Mouse (Mus musculus) liver, postnatal 0 days (tissue): Measurements from ENCODE around the gene Osbp.

Source experiments
- CTCF ChIP-seq: sonication (generic); IDR thresholded peaks from 2 replicates; pipeline ENCODE4 v1.5.1; 2016; ENCODE audit warnings: antibody characterized with exemption, low read depth
- EP300 ChIP-seq: IDR thresholded peaks from 2 replicates; pipeline ENCODE4 v1.6.1; 2016; ENCODE audit warnings: antibody characterized with exemption, low read depth, mild to moderate bottlenecking

- TF ChIP-seq CTCF, result no peak
- TF ChIP-seq EP300, result 0 out of 2 replicates have a peak, but pooled peaks have one; percentile 13
Measured at GRCm38 (mm10) chr19:12002125-12002524, 36.4 kb downstream of the Osbp start.
